Mouse (Mus musculus) liver, adult 2 months (tissue): Measurements from ENCODE around the gene Itgb4.

Experiments used
- CTCF ChIP-seq: fragments of 200-500 bp; IDR thresholded peaks from 2 replicates; pipeline ENCODE4 v1.5.1; 2011; ENCODE audit warnings: low read depth, low read length, control low read depth
- POLR2A ChIP-seq: fragments of 200-500 bp; IDR thresholded peaks from 2 replicates; pipeline ENCODE4 v1.6.1; 2011; ENCODE audit warnings: low read length, control low read depth; ENCODE audit not compliant: insufficient read depth; ENCODE audit errors: extremely low read depth

DNA sequence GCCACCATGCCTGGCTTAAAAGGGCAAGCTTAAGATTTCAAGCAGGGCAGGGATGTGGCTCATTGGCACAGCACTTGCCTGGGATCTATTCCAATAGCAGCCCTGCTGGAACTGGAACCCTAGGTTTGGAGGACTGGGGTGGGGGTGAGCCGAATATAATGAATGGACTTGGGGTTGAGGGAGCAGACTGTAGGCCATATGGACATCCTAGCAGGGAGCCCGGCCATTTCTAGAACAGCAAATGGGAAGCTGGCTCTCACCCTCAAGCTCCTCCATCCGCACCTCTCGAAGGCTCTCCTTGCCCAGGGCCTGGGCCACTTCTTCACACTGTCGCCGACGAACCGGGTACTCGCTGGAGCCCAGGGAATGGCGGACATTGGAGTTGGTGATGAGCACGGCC lies 35.2 kb downstream of the Itgb4 start:
- TF ChIP-seq CTCF (no peak), POLR2A (no peak)
